Mouse (Mus musculus): Measurements from ENCODE around the gene Gm3417.
"Not testable (repeated sequence)": the region's sequence is repeated elsewhere in the genome, so short reads cannot be mapped to it uniquely, and the experiment has no call there.

Gm3417 gene

GRCm38 (mm10) chr17:14978362-14979038 is at the start of gene Gm3417, which contains the start of gene 9030025P20Rik:
Gene Gm3417, minus strand, starts transcription at chr17:14978790.
Gene 9030025P20Rik, plus strand, starts transcription at chr17:14978468.
- not testable (repeated sequence) for DNase-seq

GRCm38 (mm10) chr17:15025513-15025912 is 46.9 kb upstream of the Gm3417 start:
- DNase-seq = not testable (repeated sequence)

- not testable (repeated sequence) for DNase-seq
Measured at GRCm38 (mm10) chr17:15024502-15025193, 46.1 kb upstream of the Gm3417 start.

- not testable (repeated sequence) for DNase-seq
Measured at GRCm38 (mm10) chr17:15023878-15024492, 45.4 kb upstream of the Gm3417 start.

- peak; percentile 5 to 9 for DNase-seq
Measured at GRCm38 (mm10) chr17:15021503-15022220, 43.1 kb upstream of the Gm3417 start.

GRCm38 (mm10) chr17:15009706-15010413 is 31.3 kb upstream of the Gm3417 start, which contains the start of gene Gm3435:
Gene Gm3435, plus strand, starts transcription at chr17:15010176.
- not testable (repeated sequence) for DNase-seq

GRCm38 (mm10) chr17:15009088-15009487 is 30.5 kb upstream of the Gm3417 start:
- DNase-seq = not testable (repeated sequence)

GRCm38 (mm10) chr17:15000047-15000446 is 21.5 kb upstream of the Gm3417 start:
- not testable (repeated sequence) for DNase-seq

- DNase-seq = not testable (repeated sequence)
Measured at GRCm38 (mm10) chr17:14994140-14994539, 15.6 kb upstream of the Gm3417 start.

GRCm38 (mm10) chr17:14993139-14993832 is 14.7 kb upstream of the Gm3417 start:
- DNase-seq = not testable (repeated sequence)

- not testable (repeated sequence) for DNase-seq
Measured at GRCm38 (mm10) chr17:14992522-14993138, 14.0 kb upstream of the Gm3417 start.

GRCm38 (mm10) chr17:14990116-14990702 is 11.6 kb upstream of the Gm3417 start:
- DNase-seq = peak in 1 of 2 experiments; percentile 1

- not testable (repeated sequence) for DNase-seq
Measured at GRCm38 (mm10) chr17:14977718-14978361, 750 bp downstream of the Gm3417 start.

GRCm38 (mm10) chr17:14968373-14968913 is 10.1 kb downstream of the Gm3417 start:
- not testable (repeated sequence) for DNase-seq

- DNase-seq = not testable (repeated sequence)
Measured at GRCm38 (mm10) chr17:14961557-14962154, 16.9 kb downstream of the Gm3417 start.

- peak; percentile 54 for DNase-seq
Measured at GRCm38 (mm10) chr17:14960951-14961556, 17.5 kb downstream of the Gm3417 start, which contains the start of gene Phf10. Gene Phf10, minus strand, starts transcription at chr17:14961273.

GRCm38 (mm10) chr17:14960520-14960919 is 18.1 kb downstream of the Gm3417 start:
- DNase-seq = peak; percentile 23 to 28

GRCm38 (mm10) chr17:14959979-14960378 is 18.6 kb downstream of the Gm3417 start:
- DNase-seq = peak in 1 of 2 experiments; percentile 9
